Mouse (Mus musculus) megakaryocyte, embryonic 14.5 days (primary cell): ENCODE results near the gene Ngb. TPM values are rescaled to one million over a fixed set of nuclear protein-coding genes. Genes with fewer than 3 reads are reported as not detected.

Experiments used
- H3K27me3 ChIP-seq: replicated peaks from 2 replicates; pipeline ENCODE3; 2012; ENCODE audit warnings: inconsistent platforms
- H3K36me3 ChIP-seq: replicated peaks from 2 replicates; pipeline ENCODE3; 2012; ENCODE audit warnings: low read length, inconsistent platforms, mixed read lengths
- H3K4me1 ChIP-seq: 2 replicates; pipeline ENCODE4 v1.6.1; 2012; ENCODE audit warnings: inconsistent platforms
- H3K4me3 ChIP-seq: replicated peaks from 2 replicates; pipeline ENCODE3; 2012; ENCODE audit warnings: moderate library complexity, mild to moderate bottlenecking, inconsistent platforms
- H3K9me3 ChIP-seq: 2 replicates; pipeline ENCODE4 v1.6.1; 2012; ENCODE audit warnings: inconsistent platforms
- FLI1 ChIP-seq: IDR thresholded peaks from 2 replicates; pipeline ENCODE4 v1.6.1; 2012; ENCODE audit warnings: low read length, inconsistent platforms, mixed read lengths
- GATA1 ChIP-seq: IDR thresholded peaks from 3 replicates; pipeline ENCODE4 v1.6.1; 2012; ENCODE audit warnings: mixed read lengths, low read length, inconsistent platforms, borderline replicate concordance
- polyA plus RNA-seq: library from polyadenylated mRNA; stranded (reverse); fragments of >175 nt; gene quantifications from 2 replicates; pipeline ENCODE4 v1.2.3, GENCODE M21; 2012; ENCODE audit warnings: low replicate concordance; ENCODE audit not compliant: insufficient read depth

Ngb gene
- polyA plus RNA-seq, 1 experiment: not detected

- Histone ChIP-seq H3K36me3 (no peaks in the 10 kb centered on the region), H3K27me3 (peaks cover 58% of the 10 kb centered on the region), H3K4me3 (no peak overlapping the region), H3K4me1 (peaks cover 36% of the 10 kb centered on the region), H3K9me3 (no peaks in the 10 kb centered on the region)
- TF ChIP-seq GATA1: no peak
Observed at GRCm38 (mm10) chr12:87093249-87093648, 9.1 kb downstream of the Ngb start.

DNA sequence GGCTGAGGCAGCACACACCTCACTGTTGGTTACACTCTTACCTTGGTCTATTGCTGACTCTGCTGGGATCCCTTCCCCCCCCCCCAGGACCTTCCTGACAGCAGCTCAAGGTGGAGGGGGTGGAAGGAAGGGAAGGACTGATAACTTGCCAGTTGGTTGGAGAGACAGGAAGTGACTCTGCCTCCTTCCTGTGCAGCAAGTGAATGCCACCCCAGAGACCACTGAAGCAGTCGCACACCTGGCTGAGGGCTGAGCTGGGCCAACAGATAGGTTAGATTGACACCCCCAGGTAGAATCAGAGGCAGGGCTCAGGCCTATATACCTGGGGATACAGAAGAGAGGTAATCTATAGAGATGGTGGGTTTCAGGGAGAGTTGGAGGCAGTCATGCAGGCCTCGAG is 10.4 kb downstream of the Ngb start:
- Histone ChIP-seq H3K4me3 (no peak overlapping the region), H3K4me1 (peaks cover 37% of the 10 kb centered on the region), H3K9me3 (no peaks in the 10 kb centered on the region), H3K27me3 (peaks cover 48% of the 10 kb centered on the region), H3K36me3 (no peaks in the 10 kb centered on the region)
- TF ChIP-seq GATA1 (no peak), FLI1 (no peak)

DNA sequence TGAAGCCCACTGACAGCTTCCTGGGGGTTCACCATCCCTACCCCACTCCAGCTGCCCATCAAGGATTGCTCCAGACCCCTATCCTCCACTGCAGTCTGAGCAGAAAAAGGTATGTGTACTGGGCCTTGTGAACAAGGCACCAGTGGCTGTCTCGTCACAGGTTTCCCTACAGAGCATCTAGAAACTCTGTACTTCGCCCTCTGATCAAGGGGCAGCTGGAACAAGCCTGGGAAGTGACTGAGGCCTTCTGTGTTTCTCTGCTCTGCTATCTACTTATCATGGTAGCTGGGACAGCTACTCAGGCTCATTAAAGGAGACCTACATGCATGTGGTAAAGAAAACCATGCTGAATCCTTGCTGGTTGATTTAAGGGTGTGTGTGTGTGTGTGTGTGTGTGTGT is 12.6 kb downstream of the Ngb start:
- peaks cover 43% of the 10 kb centered on the region for H3K27me3 ChIP-seq
- H3K4me1 ChIP-seq: peaks cover 37% of the 10 kb centered on the region
- no peak overlapping the region for H3K4me3 ChIP-seq
- no peaks in the 10 kb centered on the region for H3K9me3 ChIP-seq
- TF ChIP-seq FLI1: no peak
- no peak for TF ChIP-seq GATA1
- no peaks in the 10 kb centered on the region for H3K36me3 ChIP-seq

- H3K4me1 ChIP-seq: peaks cover 37% of the 10 kb centered on the region
- H3K27me3 ChIP-seq: peaks cover 44% of the 10 kb centered on the region
- H3K36me3 ChIP-seq: no peaks in the 10 kb centered on the region
- no peak overlapping the region for H3K4me3 ChIP-seq
- TF ChIP-seq FLI1 (no peak), GATA1 (no peak)
- H3K9me3 ChIP-seq: no peaks in the 10 kb centered on the region
Observed at GRCm38 (mm10) chr12:87089255-87089654, 13.1 kb downstream of the Ngb start.

- no peak overlapping the region for H3K4me3 ChIP-seq
- TF ChIP-seq FLI1 (no peak), GATA1 (no peak)
Observed at GRCm38 (mm10) chr12:87088331-87088730, 14.0 kb downstream of the Ngb start.

GRCm38 (mm10) chr12:87087236-87087635 is 15.1 kb downstream of the Ngb start:
- Histone ChIP-seq H3K9me3 (no peaks in the 10 kb centered on the region), H3K27me3 (peaks cover 43% of the 10 kb centered on the region), H3K4me3 (no peak overlapping the region), H3K4me1 (peaks cover 33% of the 10 kb centered on the region), H3K36me3 (no peaks in the 10 kb centered on the region)
- no peak for TF ChIP-seq GATA1
- no peak for TF ChIP-seq FLI1

More at GRCm38 (mm10) chr12:87088331-87088730, 14.0 kb downstream of the Ngb start:
- H3K9me3 ChIP-seq: no peaks in the 10 kb centered on the region
- H3K4me1 ChIP-seq: peaks cover 37% of the 10 kb centered on the region
- no peaks in the 10 kb centered on the region for H3K36me3 ChIP-seq
- peaks cover 41% of the 10 kb centered on the region for H3K27me3 ChIP-seq

DNA sequence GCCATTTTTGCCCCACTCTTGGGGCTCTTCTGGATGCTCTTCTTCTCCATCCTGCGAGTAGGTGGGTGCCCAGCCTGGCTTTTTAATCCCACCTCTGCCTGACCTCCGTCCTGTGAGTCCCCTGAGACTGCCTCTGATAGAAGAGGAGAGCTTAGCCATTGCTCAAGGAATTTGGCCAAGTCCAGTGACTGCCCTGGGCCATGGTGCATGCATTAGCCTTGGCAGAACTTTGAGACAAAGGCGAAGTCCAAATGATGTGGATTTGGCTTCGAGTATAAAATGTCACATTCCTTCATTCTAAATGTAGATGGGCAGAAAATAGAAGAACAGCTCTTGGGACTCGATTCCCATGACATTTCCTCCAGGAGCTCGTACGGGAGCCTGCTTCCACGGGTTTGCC is 19.5 kb downstream of the Ngb start:
- Histone ChIP-seq H3K27me3 (peaks cover 43% of the 10 kb centered on the region), H3K36me3 (no peaks in the 10 kb centered on the region), H3K9me3 (no peaks in the 10 kb centered on the region), H3K4me1 (no peaks in the 10 kb centered on the region), H3K4me3 (no peak overlapping the region)
- TF ChIP-seq FLI1 (no peak), GATA1 (no peak)

GRCm38 (mm10) chr12:87076610-87077009 is 25.7 kb downstream of the Ngb start:
- Histone ChIP-seq H3K9me3 (no peaks in the 10 kb centered on the region), H3K4me3 (no peak overlapping the region), H3K27me3 (peaks cover 33% of the 10 kb centered on the region), H3K4me1 (no peaks in the 10 kb centered on the region), H3K36me3 (no peaks in the 10 kb centered on the region)
- no peak for TF ChIP-seq FLI1
- no peak for TF ChIP-seq GATA1

- no peak overlapping the region for H3K4me3 ChIP-seq
- no peaks in the 10 kb centered on the region for H3K4me1 ChIP-seq
- no peaks in the 10 kb centered on the region for H3K9me3 ChIP-seq
- H3K36me3 ChIP-seq: no peaks in the 10 kb centered on the region
- TF ChIP-seq FLI1 (no peak), GATA1 (no peak)
- peaks cover 49% of the 10 kb centered on the region for H3K27me3 ChIP-seq
Observed at GRCm38 (mm10) chr12:87070520-87070919, 31.8 kb downstream of the Ngb start.

- no peaks in the 10 kb centered on the region for H3K36me3 ChIP-seq
- peaks cover 58% of the 10 kb centered on the region for H3K27me3 ChIP-seq
Observed at GRCm38 (mm10) chr12:87066429-87066828, 35.9 kb downstream of the Ngb start.

DNA sequence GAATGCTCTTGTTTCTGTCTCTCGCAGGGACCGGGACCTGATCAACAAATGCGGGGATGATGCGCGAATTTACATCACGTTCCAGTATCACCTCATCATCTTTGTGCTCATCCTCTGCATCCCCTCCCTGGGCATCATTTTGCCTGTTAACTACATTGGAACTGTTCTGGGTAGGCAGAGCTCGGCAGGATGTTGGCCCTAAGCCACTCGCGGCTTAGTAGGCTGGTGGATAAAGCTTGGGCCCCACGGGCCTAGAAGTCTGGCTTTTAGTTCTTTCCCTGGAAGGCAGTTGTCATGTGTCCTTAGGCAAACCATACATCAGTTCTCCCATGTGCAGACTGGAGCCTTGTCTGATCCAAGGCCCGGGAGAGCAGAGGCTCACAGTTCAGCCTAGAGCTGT is 36.9 kb downstream of the Ngb start:
- TF ChIP-seq GATA1 (no peak), FLI1 (no peak)
- H3K9me3 ChIP-seq: no peaks in the 10 kb centered on the region
- no peak overlapping the region for H3K4me3 ChIP-seq
- H3K4me1 ChIP-seq: no peaks in the 10 kb centered on the region
- H3K27me3 ChIP-seq: peaks cover 62% of the 10 kb centered on the region
- H3K36me3 ChIP-seq: no peaks in the 10 kb centered on the region

More at GRCm38 (mm10) chr12:87066429-87066828, 35.9 kb downstream of the Ngb start:
- Histone ChIP-seq H3K4me3 (no peak overlapping the region), H3K4me1 (no peaks in the 10 kb centered on the region), H3K9me3 (no peaks in the 10 kb centered on the region)
- no peak for TF ChIP-seq FLI1
- TF ChIP-seq GATA1: no peak
